Mouse (Mus musculus) hindbrain, embryonic 12.5 days (tissue): Measurements from ENCODE around the gene Eif5a. TPM values are rescaled to one million over a fixed set of nuclear protein-coding genes. Genes with fewer than 3 reads are reported as not detected.

ENCODE experiments used
- ATAC-seq: fragments of 200-750 bp; cut with Nextera tagmentation; 2 replicates; pipeline ENCODE4 v1.8.0; 2017; ENCODE audit warnings: moderate TSS enrichment; ENCODE audit not compliant: low FRiP score
- H3K27ac ChIP-seq: fragments of 300-500 bp; sonication (generic); 2 replicates; pipeline ENCODE4 v1.5.1; 2016; ENCODE audit warnings: mild to moderate bottlenecking
- H3K27me3 ChIP-seq: fragments of 300-500 bp; sonication (generic); 2 replicates; pipeline ENCODE4 v1.6.1; 2016; ENCODE audit warnings: mild to moderate bottlenecking
- H3K36me3 ChIP-seq: fragments of 300-500 bp; sonication (generic); 2 replicates; pipeline ENCODE4 v1.6.1; 2016; ENCODE audit warnings: mild to moderate bottlenecking
- H3K4me1 ChIP-seq: fragments of 300-500 bp; sonication (generic); 2 replicates; pipeline ENCODE4 v1.6.1; 2016
- H3K4me2 ChIP-seq: fragments of 300-500 bp; sonication (generic); replicated peaks from 2 replicates; pipeline ENCODE4 v1.6.1; 2016; ENCODE audit warnings: mild to moderate bottlenecking
- H3K4me3 ChIP-seq: fragments of 300-500 bp; sonication (generic); 2 replicates; pipeline ENCODE4 v1.5.1; 2016; ENCODE audit warnings: mild to moderate bottlenecking
- H3K9ac ChIP-seq: fragments of 300-500 bp; sonication (generic); 2 replicates; pipeline ENCODE4 v1.6.1; 2016; ENCODE audit warnings: mild to moderate bottlenecking, moderate library complexity
- H3K9me3 ChIP-seq: fragments of 300-500 bp; sonication (generic); replicated peaks from 2 replicates; pipeline ENCODE4 v1.6.1; 2016; ENCODE audit warnings: mild to moderate bottlenecking
- WGBS: fragments of 180-500 bp; shearing (Covaris S2); methylation state at CpG from one replicate; pipeline ENCODE4 v1.1.7; 2016; 5-methylcytosine and 5-hydroxymethylcytosine counted together
- polyA plus RNA-seq: library from polyadenylated mRNA; unstranded; fragments of >200 nt; fragmentation: Nextera tagmentation; extraction: Ambion mirVana; gene quantifications from 2 replicates; pipeline ENCODE4 v1.2.1, GENCODE M21; 2016

Gene Eif5a
- 1,354 and 1,360 TPM in 2 replicates for polyA plus RNA-seq

DNA sequence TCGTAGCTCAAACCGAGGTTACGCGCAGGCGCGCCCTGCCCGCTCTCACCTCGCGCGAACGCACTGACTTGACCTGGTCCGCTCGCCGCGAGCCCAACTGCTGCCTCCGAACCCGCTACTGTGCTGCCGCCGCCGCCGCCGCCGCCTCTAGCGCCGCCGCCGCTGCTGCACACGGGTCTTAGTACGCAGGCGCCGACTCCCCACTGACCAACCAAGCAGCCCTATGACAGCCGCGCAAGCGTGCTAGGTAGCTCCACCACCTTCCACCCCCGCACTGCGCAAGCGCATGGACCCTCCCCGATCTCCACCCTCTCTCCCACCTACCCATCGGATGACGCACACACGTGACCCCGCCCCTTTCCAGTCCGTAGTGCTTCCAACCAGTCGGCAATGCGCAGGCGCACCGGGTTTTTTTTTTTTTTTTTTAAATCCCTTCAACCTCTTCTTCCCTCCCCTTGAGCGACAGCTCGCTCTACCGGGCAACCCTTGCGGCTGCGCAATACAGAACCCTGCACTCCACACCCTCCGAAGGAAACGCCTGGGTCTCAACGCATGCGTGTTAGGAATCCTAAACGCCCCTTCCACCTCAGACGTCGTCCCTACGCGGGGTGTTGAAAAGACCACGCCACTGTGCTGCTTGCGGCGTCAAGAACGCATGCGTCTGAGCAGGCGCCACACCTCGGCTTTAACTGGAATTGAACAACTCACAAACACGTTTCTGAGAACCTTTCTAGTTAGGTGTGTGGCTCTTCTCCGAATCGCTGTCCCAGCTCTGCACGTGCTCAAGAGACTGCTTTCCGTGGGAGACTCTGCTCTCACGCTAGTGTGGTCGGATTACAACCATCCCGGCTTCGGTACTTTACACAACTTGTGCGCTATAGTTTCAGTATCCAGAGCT lies at the start of gene Eif5a:
TSS of gene Eif5a (minus strand) at position 845 of the 898 bp plus-strand sequence.
- peak within 1 kb of the TSS; percentile 98 for H3K4me3 ChIP-seq
- under 1% methylated on average over 77 of the region's 78 CpGs for WGBS
- peaks cover 27% of the 10 kb centered on the region for H3K36me3 ChIP-seq
- H3K4me2 ChIP-seq = peak within 1 kb of the TSS; percentile 98
- H3K27ac ChIP-seq = peak within 1 kb of the TSS; percentile 93
- ATAC-seq = peak; percentile 97
- H3K9me3 ChIP-seq = no peaks in the 10 kb centered on the region
- no peaks in the 10 kb centered on the region for H3K27me3 ChIP-seq
- H3K4me1 ChIP-seq = peaks cover 19% of the 10 kb centered on the region
- peak within 1 kb of the TSS; percentile 98 for H3K9ac ChIP-seq

DNA sequence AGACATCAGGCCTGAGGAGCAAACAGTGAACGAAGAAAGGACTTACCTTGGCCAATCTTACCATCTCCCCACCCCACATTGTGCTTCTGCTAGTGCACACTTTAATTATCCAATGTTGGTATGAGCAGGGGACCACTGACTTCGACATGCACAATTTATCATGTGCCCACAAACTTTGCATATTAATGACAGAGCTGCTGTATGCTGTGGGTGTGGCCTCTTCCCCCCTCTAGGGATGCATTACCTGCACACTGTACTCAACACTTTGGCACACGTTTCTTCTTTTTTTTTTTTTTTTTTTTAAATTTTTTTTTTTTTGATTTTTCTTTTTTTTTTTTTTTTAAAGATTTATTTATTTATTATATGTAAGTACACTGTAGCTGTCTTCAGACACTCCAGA lies 49.0 kb upstream of the Eif5a start:
- ATAC-seq = no peak
- no peak overlapping the region for H3K4me2 ChIP-seq
- H3K27me3 ChIP-seq = peaks cover 32% of the 10 kb centered on the region
- no peak overlapping the region for H3K27ac ChIP-seq
- peaks cover 58% of the 10 kb centered on the region for H3K36me3 ChIP-seq
- peaks cover 9% of the 10 kb centered on the region for H3K4me1 ChIP-seq
- H3K9ac ChIP-seq = no peak overlapping the region
- H3K9me3 ChIP-seq = no peaks in the 10 kb centered on the region
- H3K4me3 ChIP-seq = no peak overlapping the region
- WGBS = 92% methylated on average over 3 of the region's 3 CpGs

- WGBS = 89% methylated on average over 6 of the region's 6 CpGs
- no peak overlapping the region for H3K9ac ChIP-seq
- H3K4me1 ChIP-seq = peaks cover 12% of the 10 kb centered on the region
- H3K27ac ChIP-seq = no peak overlapping the region
- H3K4me2 ChIP-seq = no peak overlapping the region
- H3K36me3 ChIP-seq = peaks cover 52% of the 10 kb centered on the region
- H3K27me3 ChIP-seq = peaks cover 37% of the 10 kb centered on the region
- no peak overlapping the region for H3K4me3 ChIP-seq
- H3K9me3 ChIP-seq = no peaks in the 10 kb centered on the region
- no peak for ATAC-seq
These were observed 48.5 kb upstream of the Eif5a start for GRCm38 (mm10) chr11:69970222-69970621.

DNA sequence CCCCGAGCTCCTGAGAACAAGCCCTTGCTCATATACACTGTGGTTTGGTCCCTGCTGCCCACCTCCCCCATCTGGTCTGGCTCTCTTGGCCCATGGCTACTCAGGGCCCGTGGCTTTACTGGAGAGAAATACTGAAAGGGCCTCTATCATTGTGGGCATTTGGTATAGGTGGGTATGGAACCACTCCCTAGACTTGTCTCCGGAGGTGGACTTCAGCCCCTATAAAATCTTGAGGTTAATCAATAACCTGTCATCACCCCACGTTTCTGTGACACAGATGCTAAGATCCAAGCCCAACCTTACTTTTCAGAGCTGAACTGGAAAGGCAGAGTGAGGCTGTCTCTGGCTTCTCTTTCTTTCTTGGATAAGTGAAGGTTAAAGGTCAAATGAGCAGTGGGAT lies 47.0 kb upstream of the Eif5a start:
- H3K4me2 ChIP-seq = no peak overlapping the region
- no peak for ATAC-seq
- H3K9ac ChIP-seq = no peak overlapping the region
- 89% methylated on average over 4 of the region's 4 CpGs for WGBS
- peaks cover 12% of the 10 kb centered on the region for H3K4me1 ChIP-seq
- H3K27ac ChIP-seq = no peak overlapping the region
- peaks cover 51% of the 10 kb centered on the region for H3K27me3 ChIP-seq
- H3K4me3 ChIP-seq = no peak overlapping the region
- no peaks in the 10 kb centered on the region for H3K9me3 ChIP-seq
- H3K36me3 ChIP-seq = peaks cover 38% of the 10 kb centered on the region

- ATAC-seq = no peak
- peak overlapping the region; percentile 41 for H3K4me2 ChIP-seq
- WGBS = 40% methylated on average over 17 of the region's 17 CpGs
These were observed 45.2 kb upstream of the Eif5a start for GRCm38 (mm10) chr11:69966860-69967517.

DNA sequence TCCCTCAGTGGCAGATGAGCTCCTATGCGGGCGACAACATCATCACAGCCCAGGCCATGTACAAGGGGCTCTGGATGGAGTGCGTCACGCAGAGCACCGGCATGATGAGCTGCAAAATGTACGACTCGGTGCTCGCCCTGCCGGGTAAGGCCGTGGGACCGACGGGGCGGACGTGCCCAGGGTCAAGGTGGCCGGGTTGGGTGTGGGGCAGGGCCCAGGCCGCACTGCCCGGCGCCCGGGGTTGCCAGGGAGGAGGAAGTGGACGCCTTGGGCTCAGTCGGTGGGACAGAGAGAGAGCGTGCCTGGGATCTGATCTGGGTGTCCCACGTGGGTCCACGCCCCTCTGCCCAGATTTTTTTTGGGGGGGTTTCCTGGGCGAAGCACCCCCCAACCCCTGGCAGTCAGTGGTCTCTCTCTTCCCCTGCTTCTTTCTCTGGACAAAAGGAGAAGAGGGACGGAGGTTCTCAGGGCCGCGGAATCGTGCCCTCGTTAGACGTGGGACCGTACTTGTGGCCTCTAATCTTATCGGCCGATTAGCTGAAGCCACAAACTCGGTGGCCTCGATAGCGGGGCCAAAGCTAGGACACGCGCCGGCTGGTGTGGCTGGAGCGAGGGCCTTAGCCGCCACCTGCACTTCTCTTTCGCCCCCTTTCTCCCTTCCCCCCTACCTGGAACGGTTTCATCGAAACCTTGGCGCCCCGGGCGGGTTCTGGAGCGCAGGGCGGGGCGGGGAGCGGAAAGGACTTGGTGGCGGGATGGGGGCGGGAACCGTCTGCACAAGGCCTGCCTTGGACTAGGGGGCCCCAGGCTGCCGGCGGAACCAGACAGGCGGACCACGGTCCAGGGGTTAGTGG lies 44.5 kb upstream of the Eif5a start:
- Histone ChIP-seq H3K4me1 (peaks cover 12% of the 10 kb centered on the region), H3K9me3 (no peaks in the 10 kb centered on the region), H3K27ac (no peak overlapping the region), H3K4me3 (peak overlapping the region; percentile 29), H3K36me3 (peaks cover 26% of the 10 kb centered on the region), H3K4me2 (peak overlapping the region; percentile 41), H3K27me3 (peaks cover 76% of the 10 kb centered on the region), H3K9ac (peak overlapping the region; percentile 47)
- ATAC-seq = peak; percentile 46; the same call in 1 of the 2 replicates
- WGBS = 1% methylated on average over 59 of the region's 59 CpGs

More at GRCm38 (mm10) chr11:69966860-69967517, 45.2 kb upstream of the Eif5a start:
- Histone ChIP-seq H3K4me3 (peak overlapping the region; percentile 29), H3K27me3 (peaks cover 69% of the 10 kb centered on the region), H3K36me3 (peaks cover 26% of the 10 kb centered on the region), H3K27ac (no peak overlapping the region), H3K9me3 (no peaks in the 10 kb centered on the region), H3K4me1 (peaks cover 12% of the 10 kb centered on the region), H3K9ac (peak overlapping the region; percentile 47; the same call in 1 of the 2 replicates)

GRCm38 (mm10) chr11:69965271-69966005 lies 43.7 kb upstream of the Eif5a start:
- Histone ChIP-seq H3K27me3 (peaks cover 84% of the 10 kb centered on the region), H3K9ac (no peak overlapping the region; the same call in 1 of the 2 replicates), H3K27ac (no peak overlapping the region), H3K36me3 (peaks cover 25% of the 10 kb centered on the region), H3K4me3 (peak overlapping the region; percentile 29), H3K9me3 (no peaks in the 10 kb centered on the region), H3K4me1 (peaks cover 12% of the 10 kb centered on the region), H3K4me2 (peak overlapping the region; percentile 41)
- WGBS = 3% methylated on average over 49 of the region's 49 CpGs
- no peak for ATAC-seq

DNA sequence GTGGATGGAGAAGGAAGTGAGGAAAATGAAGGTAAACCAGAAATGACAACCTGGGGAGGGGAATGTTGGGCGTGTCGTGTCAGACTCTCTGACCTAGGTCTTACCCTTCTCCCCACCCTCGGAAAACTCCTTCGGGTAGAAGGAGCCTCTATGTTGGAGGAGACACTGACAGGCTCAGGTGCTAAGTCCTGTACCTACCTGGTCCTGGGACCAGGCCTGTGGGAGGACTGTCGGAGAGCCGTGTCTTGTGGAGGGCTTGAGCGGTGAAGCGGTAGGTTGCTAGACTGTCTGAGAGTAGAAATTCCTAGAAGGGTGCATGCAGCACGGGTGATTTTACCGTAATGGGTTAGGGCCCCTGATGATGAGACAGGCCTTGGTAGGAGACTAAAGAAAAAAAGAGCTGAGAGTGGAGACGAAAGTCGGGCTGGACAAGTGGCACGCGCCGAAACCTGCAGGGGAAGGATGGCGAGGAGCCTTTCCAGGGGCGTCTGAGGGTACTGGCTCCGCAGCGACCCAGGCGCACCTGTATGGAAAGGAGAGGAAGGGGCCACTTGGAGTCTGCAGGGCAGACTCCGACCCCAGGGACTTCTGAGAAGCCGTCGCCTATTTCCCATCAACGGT lies 43.0 kb upstream of the Eif5a start, which contains the start of gene Cldn7:
TSS of gene Cldn7 (plus strand) at position 130 of the 621 bp plus-strand sequence.
- H3K9ac ChIP-seq = no peak within 1 kb of the TSS
- peaks cover 12% of the 10 kb centered on the region for H3K4me1 ChIP-seq
- no peak for ATAC-seq
- 11% methylated on average over 24 of the region's 24 CpGs for WGBS
- no peak within 1 kb of the TSS for H3K27ac ChIP-seq
- H3K36me3 ChIP-seq = peaks cover 19% of the 10 kb centered on the region
- H3K4me3 ChIP-seq = peak within 1 kb of the TSS; percentile 21
- peaks cover 88% of the 10 kb centered on the region for H3K27me3 ChIP-seq
- peak within 1 kb of the TSS; percentile 22; the same call in 1 of the 2 replicates for H3K4me2 ChIP-seq
- no peaks in the 10 kb centered on the region for H3K9me3 ChIP-seq

DNA sequence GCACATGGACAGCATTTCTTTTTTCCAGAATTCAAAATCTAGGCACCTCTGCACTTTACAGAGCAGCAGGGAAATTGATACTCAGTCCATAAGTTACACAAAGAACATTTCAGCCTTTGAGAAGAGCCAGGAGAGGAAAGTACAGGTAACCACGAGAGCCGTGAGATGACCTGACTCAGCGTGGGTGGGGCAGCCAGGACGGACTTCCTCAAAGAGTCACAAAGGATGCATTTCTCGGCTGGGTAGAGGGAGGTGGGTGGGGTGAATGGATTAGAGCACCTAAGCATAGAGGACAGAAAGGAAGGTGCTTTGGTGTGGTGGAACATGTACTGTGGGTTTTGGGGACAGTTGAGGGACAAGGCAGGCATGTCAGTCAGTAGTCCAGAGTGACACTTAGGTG lies 40.1 kb upstream of the Eif5a start:
- ATAC-seq = no peak
- Histone ChIP-seq H3K4me2 (no peak overlapping the region), H3K27ac (no peak overlapping the region), H3K9me3 (no peaks in the 10 kb centered on the region), H3K27me3 (peaks cover 73% of the 10 kb centered on the region), H3K4me1 (peaks cover 11% of the 10 kb centered on the region), H3K9ac (no peak overlapping the region), H3K36me3 (no peaks in the 10 kb centered on the region), H3K4me3 (no peak overlapping the region)
- WGBS = 49% methylated on average over 5 of the region's 5 CpGs

DNA sequence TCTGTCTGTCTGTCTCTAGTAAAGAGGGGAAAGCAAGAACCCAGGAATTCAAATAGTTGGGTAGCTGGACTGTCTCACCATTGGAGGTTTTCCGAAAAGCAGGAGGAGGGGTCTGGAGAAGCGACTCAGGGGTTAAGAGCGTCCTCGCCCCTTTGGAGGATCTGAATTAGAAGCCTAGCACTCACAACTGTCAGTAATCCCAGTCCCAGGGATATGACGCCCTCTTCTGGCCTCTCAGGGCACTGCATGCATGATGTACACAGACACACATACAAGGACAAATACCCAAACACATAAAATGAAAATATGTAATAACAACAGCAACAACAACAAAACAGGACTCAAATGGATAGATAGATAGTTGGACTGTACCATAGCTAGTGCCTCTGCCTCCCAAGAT lies 38.9 kb upstream of the Eif5a start:
- 22% methylated on average over 5 of the region's 5 CpGs for WGBS
- no peak overlapping the region for H3K27ac ChIP-seq
- no peaks in the 10 kb centered on the region for H3K36me3 ChIP-seq
- H3K9me3 ChIP-seq = no peaks in the 10 kb centered on the region
- ATAC-seq = no peak
- H3K9ac ChIP-seq = no peak overlapping the region
- no peak overlapping the region for H3K4me2 ChIP-seq
- peaks cover 60% of the 10 kb centered on the region for H3K27me3 ChIP-seq
- peaks cover 3% of the 10 kb centered on the region; the same call in 1 of the 2 replicates for H3K4me1 ChIP-seq
- no peak overlapping the region for H3K4me3 ChIP-seq

DNA sequence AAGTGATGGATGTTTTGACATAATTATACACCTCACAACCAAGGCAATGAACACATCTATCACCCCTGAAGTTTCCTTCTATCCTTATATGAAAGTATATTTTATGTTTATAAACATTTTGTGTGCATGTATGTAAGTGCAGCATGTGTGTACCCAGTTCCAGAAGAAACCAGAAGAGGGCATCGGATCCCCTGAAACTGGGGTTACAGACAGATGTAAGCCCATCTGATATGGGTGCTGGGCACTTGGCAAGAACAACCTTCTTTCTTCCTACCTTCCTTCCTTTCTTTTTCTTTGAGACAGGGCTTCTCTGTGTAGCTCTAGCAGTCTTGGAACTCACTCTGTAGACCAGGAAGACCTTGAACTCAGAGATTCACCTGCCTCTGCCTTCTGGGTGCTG lies 34.5 kb upstream of the Eif5a start:
- no peak overlapping the region for H3K4me2 ChIP-seq
- peaks cover 29% of the 10 kb centered on the region for H3K27me3 ChIP-seq
- ATAC-seq = no peak
- no peaks in the 10 kb centered on the region for H3K9me3 ChIP-seq
- no peak overlapping the region for H3K9ac ChIP-seq
- H3K4me1 ChIP-seq = no peaks in the 10 kb centered on the region
- no peak overlapping the region for H3K27ac ChIP-seq
- 81% methylated on average over 1 of the region's 1 CpGs for WGBS
- no peak overlapping the region for H3K4me3 ChIP-seq
- no peaks in the 10 kb centered on the region for H3K36me3 ChIP-seq
